Mouse (Mus musculus) gastrocnemius, postnatal 10 days (tissue): ENCODE measurements at regions not wholly inside any gene's neighbourhood (a gene's known extent, or its start where the extent isn't known, plus 50 kb on each side); places are given as distances from the start of the nearest gene placed in this dataset.
"Not testable (repeated sequence)": the region's sequence is repeated elsewhere in the genome, so short reads cannot be mapped to it uniquely, and the experiment has no call there.

Source experiments
- DNase-seq: peaks from one replicate; pipeline ENCODE4 v3.0.0; 2021; ENCODE audit warnings: mixed read lengths

- DNase-seq = no peak
Measured at GRCm38 (mm10) chr13:111905213-111905701, 96.5 kb upstream of the Map3k1 start.

- DNase-seq = no peak
Measured at GRCm38 (mm10) chr13:111911071-111911470, 102.3 kb upstream of the Map3k1 start.

GRCm38 (mm10) chr13:111911661-111912312 lies 103.0 kb upstream of the Map3k1 start:
- no peak for DNase-seq

GRCm38 (mm10) chr13:111914348-111914913 lies 105.6 kb upstream of the Map3k1 start:
- DNase-seq = no peak

- DNase-seq = not testable (repeated sequence)
Measured at GRCm38 (mm10) chr13:111919417-111919816, 110.6 kb upstream of the Map3k1 start.

GRCm38 (mm10) chr13:111920534-111920933 lies 111.7 kb upstream of the Map3k1 start:
- DNase-seq = no peak

- DNase-seq = no peak
Measured at GRCm38 (mm10) chr13:111921142-111922035, 112.6 kb upstream of the Map3k1 start.

GRCm38 (mm10) chr13:111925349-111925748 lies 116.6 kb upstream of the Map3k1 start:
- DNase-seq = no peak

- DNase-seq = no peak
Measured at GRCm38 (mm10) chr13:111926801-111927200, 118.0 kb upstream of the Map3k1 start.

- DNase-seq = no peak
Measured at GRCm38 (mm10) chr13:111927489-111927888, 118.7 kb upstream of the Map3k1 start.

GRCm38 (mm10) chr13:111928636-111929544 lies 120.1 kb upstream of the Map3k1 start:
- DNase-seq = no peak

GRCm38 (mm10) chr13:111929908-111930307 lies 121.1 kb upstream of the Map3k1 start:
- no peak for DNase-seq

- DNase-seq = no peak
Measured at GRCm38 (mm10) chr13:111932464-111932863, 123.7 kb upstream of the Map3k1 start.

GRCm38 (mm10) chr13:111933526-111934240 lies 124.9 kb upstream of the Map3k1 start:
- no peak for DNase-seq

GRCm38 (mm10) chr13:111935721-111936080 lies 126.9 kb upstream of the Map3k1 start:
- no peak for DNase-seq

- peak; percentile 42 for DNase-seq
Measured at GRCm38 (mm10) chr13:111936081-111936857, 127.5 kb upstream of the Map3k1 start.

- no peak for DNase-seq
Measured at GRCm38 (mm10) chr13:111936983-111937382, 128.2 kb upstream of the Map3k1 start.

GRCm38 (mm10) chr13:111938896-111939422 lies 130.2 kb upstream of the Map3k1 start:
- DNase-seq = no peak

- DNase-seq = no peak
Measured at GRCm38 (mm10) chr13:111939534-111940115, 130.8 kb upstream of the Map3k1 start.

GRCm38 (mm10) chr13:111940275-111940674 lies 131.5 kb upstream of the Map3k1 start:
- DNase-seq = no peak
